Mouse (Mus musculus) activated CD4-positive, CD25-positive, alpha-beta regulatory T cell, adult 4 months (primary cell): ENCODE measurements around the gene Zbtb9. TPM values are rescaled to one million over a fixed set of nuclear protein-coding genes. Genes with fewer than 3 reads are reported as not detected.
A peak's percentile ranks its signal among the peaks of the same experiment; 100 is the strongest.
"Not testable (repeated sequence)": the region's sequence is repeated elsewhere in the genome, so short reads cannot be mapped to it uniquely, and the experiment has no call there.

Experiments
- ATAC-seq: one replicate; pipeline ENCODE4 v1.8.0; 2017
- polyA plus RNA-seq, 2 experiments: library from polyadenylated mRNA; unstranded; fragments of 100-300 nt; shearing (Covaris generic); gene quantifications; one replicate each; pipeline ENCODE4 v1.2.1; 2017

Gene Zbtb9
- polyA plus RNA-seq, result 1 to 10 TPM; 8.6 to 9.8 TPM

- ATAC-seq, result peak; percentile 98
These were observed at the start of gene Zbtb9 for GRCm38 (mm10) chr17:26972703-26973574. TSS of gene Zbtb9 (plus strand) at chr17:26973167.

GRCm38 (mm10) chr17:26925414-26925813 lies 47.6 kb upstream of the Zbtb9 start:
- not testable (repeated sequence) for ATAC-seq

- not testable (repeated sequence) for ATAC-seq
These were observed 41.2 kb upstream of the Zbtb9 start for GRCm38 (mm10) chr17:26931795-26932194.

GRCm38 (mm10) chr17:26932839-26933398 lies 40.0 kb upstream of the Zbtb9 start, which contains the start of gene Phf1:
TSS of gene Phf1 (plus strand) at chr17:26933052.
- ATAC-seq, result peak; percentile 91

GRCm38 (mm10) chr17:26933419-26933818 lies 39.5 kb upstream of the Zbtb9 start:
- ATAC-seq, result no peak

- ATAC-seq, result no peak
These were observed 38.8 kb upstream of the Zbtb9 start for GRCm38 (mm10) chr17:26933885-26934827.

GRCm38 (mm10) chr17:26935027-26935426 lies 37.9 kb upstream of the Zbtb9 start:
- no peak for ATAC-seq

- no peak for ATAC-seq
These were observed 36.5 kb upstream of the Zbtb9 start for GRCm38 (mm10) chr17:26936453-26936852.

- no peak for ATAC-seq
These were observed 35.9 kb upstream of the Zbtb9 start for GRCm38 (mm10) chr17:26936921-26937695.

- ATAC-seq, result no peak
These were observed 34.9 kb upstream of the Zbtb9 start for GRCm38 (mm10) chr17:26937883-26938695.

GRCm38 (mm10) chr17:26938731-26939130 lies 34.2 kb upstream of the Zbtb9 start:
- no peak for ATAC-seq

- peak; percentile 89 for ATAC-seq
These were observed 33.6 kb upstream of the Zbtb9 start, which contains the start of gene Cuta for GRCm38 (mm10) chr17:26939178-26939972. TSS of gene Cuta (minus strand) at chr17:26939569.

- ATAC-seq, result no peak
These were observed 33.0 kb upstream of the Zbtb9 start for GRCm38 (mm10) chr17:26939973-26940300.

- no peak for ATAC-seq
These were observed 31.8 kb upstream of the Zbtb9 start, which contains the start of gene Syngap1 for GRCm38 (mm10) chr17:26941031-26941789. TSS of gene Syngap1 (plus strand) at chr17:26941253.

GRCm38 (mm10) chr17:26941841-26942570 lies 31.0 kb upstream of the Zbtb9 start:
- no peak for ATAC-seq

GRCm38 (mm10) chr17:26945824-26946495 lies 27.0 kb upstream of the Zbtb9 start:
- ATAC-seq, result no peak

- ATAC-seq, result no peak
These were observed 26.4 kb upstream of the Zbtb9 start for GRCm38 (mm10) chr17:26946567-26946966.
